Mouse (Mus musculus) brain, embryonic 14.5 days (tissue): ENCODE data around the gene Nmt1. TPM values are rescaled to one million over a fixed set of nuclear protein-coding genes. Genes with fewer than 3 reads are reported as not detected.

ENCODE experiments used
- DNase-seq: peaks from one replicate; pipeline ENCODE4 v3.0.0-alpha.2; 2011; ENCODE audit warnings: low read depth
- CTCF ChIP-seq: fragments of 200-500 bp; IDR thresholded peaks from 2 replicates; pipeline ENCODE4 v1.5.1; 2012; ENCODE audit warnings: inconsistent platforms, mild to moderate bottlenecking, moderate library complexity, borderline replicate concordance; ENCODE audit not compliant: insufficient read depth, insufficient read length; ENCODE audit errors: extremely low read depth
- POLR2A ChIP-seq: fragments of 200-500 bp; IDR thresholded peaks from 2 replicates; pipeline ENCODE4 v1.6.1; 2012; ENCODE audit warnings: mild to moderate bottlenecking, inconsistent platforms, borderline replicate concordance; ENCODE audit not compliant: poor library complexity, insufficient read depth, insufficient read length, severe bottlenecking; ENCODE audit errors: extremely low read depth
- polyA plus RNA-seq: library from polyadenylated mRNA; depleted of rRNA; stranded (reverse); fragments of >200 nt; gene quantifications from 2 replicates; pipeline ENCODE4 v1.2.3, GENCODE M21; 2012

Gene Nmt1
- polyA plus RNA-seq, 1 experiment = 40.1 TPM

- no peak for TF ChIP-seq CTCF
- no peak for TF ChIP-seq POLR2A
- no peak for DNase-seq
Observed at GRCm38 (mm10) chr11:103006286-103007000, 21.5 kb upstream of the Nmt1 start.

GRCm38 (mm10) chr11:103007001-103007340, 21.0 kb upstream of the Nmt1 start:
- DNase-seq = no peak
- TF ChIP-seq CTCF = no peak
- no peak for TF ChIP-seq POLR2A

- no peak for TF ChIP-seq CTCF
- no peak for DNase-seq
Observed at GRCm38 (mm10) chr11:103008558-103008957, 19.4 kb upstream of the Nmt1 start.

- no peak for TF ChIP-seq POLR2A
- TF ChIP-seq CTCF = peak; percentile 40; the same call in 1 of the 2 replicates
- no peak for DNase-seq
Observed at GRCm38 (mm10) chr11:103009208-103009607, 18.8 kb upstream of the Nmt1 start.

GRCm38 (mm10) chr11:103010454-103011205, 17.4 kb upstream of the Nmt1 start:
- no peak for DNase-seq
- TF ChIP-seq POLR2A = no peak

- no peak for DNase-seq
Observed at GRCm38 (mm10) chr11:103011206-103011497, 16.8 kb upstream of the Nmt1 start.

GRCm38 (mm10) chr11:103015881-103016825, 11.8 kb upstream of the Nmt1 start:
- DNase-seq = no peak
- TF ChIP-seq CTCF = no peak
- no peak for TF ChIP-seq POLR2A

More at GRCm38 (mm10) chr11:103011206-103011497, 16.8 kb upstream of the Nmt1 start:
- TF ChIP-seq CTCF (no peak), POLR2A (no peak)

GRCm38 (mm10) chr11:103016930-103017329, 11.1 kb upstream of the Nmt1 start:
- TF ChIP-seq POLR2A (peak; percentile 83), CTCF (no peak)
- peak; percentile 98 for DNase-seq

- DNase-seq = no peak
- TF ChIP-seq CTCF (no peak), POLR2A (no peak)
Observed at GRCm38 (mm10) chr11:103017661-103018060, 10.3 kb upstream of the Nmt1 start.

- TF ChIP-seq CTCF = no peak
- TF ChIP-seq POLR2A = no peak
- DNase-seq = no peak
Observed at GRCm38 (mm10) chr11:103018860-103019259, 9.1 kb upstream of the Nmt1 start.

- TF ChIP-seq CTCF = no peak
- TF ChIP-seq POLR2A = no peak
- no peak for DNase-seq
Observed at GRCm38 (mm10) chr11:103019325-103019724, 8.7 kb upstream of the Nmt1 start.
